Mouse (Mus musculus): ENCODE data around the gene Slc17a2. TPM values are rescaled to one million over a fixed set of nuclear protein-coding genes. Genes with fewer than 3 reads are reported as not detected.
"Not testable (repeated sequence)": the region's sequence is repeated elsewhere in the genome, so short reads cannot be mapped to it uniquely, and the experiment has no call there.

Gene Slc17a2
- polyA plus RNA-seq (2015; fragmentation: Nextera tagmentation; extraction: Ambion mirVana) = not detected in 2 replicates

DNA sequence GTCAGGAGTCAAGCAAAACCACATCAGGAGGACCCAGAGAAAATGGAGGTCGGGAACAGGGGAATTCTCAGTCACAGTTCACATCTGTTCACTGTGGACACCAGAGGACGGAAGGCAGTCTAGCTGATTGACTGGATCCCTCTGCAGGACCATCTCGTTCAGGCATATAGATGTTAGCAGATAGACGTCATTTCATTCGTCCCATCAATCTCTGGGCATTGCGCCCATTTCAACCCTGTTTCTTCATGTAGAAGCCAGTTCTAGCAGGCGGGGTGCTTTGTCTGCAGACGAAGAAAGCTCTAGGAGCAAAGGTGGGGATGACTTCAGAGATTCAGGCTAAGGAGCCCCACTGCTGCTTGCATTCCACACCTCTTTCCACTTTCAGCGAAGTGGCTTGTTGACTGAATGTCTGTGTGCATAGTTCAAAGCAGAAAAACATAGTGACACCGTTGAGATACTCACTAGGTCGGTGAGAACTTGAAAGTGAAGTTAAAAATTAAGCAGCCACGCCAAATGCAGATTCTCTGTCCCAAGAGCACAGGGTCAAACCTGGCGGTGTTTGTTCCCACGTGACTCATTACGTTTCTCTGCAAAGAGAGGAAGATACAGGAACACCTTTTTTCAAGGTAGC is at the start of gene Slc17a2:
Gene Slc17a2, plus strand, starts transcription at position 572 of the 631 bp plus-strand sequence.
- ATAC-seq (replicated peaks) = no peak
- Histone ChIP-seq H3K4me3 (no peak within 1 kb of the TSS), H3K9me3 (no peaks in the 10 kb centered on the region), H3K27ac (replicated peaks) (no peak within 1 kb of the TSS), H3K4me2 (replicated peaks) (no peak within 1 kb of the TSS), H3K4me1 (no peaks in the 10 kb centered on the region), H3K36me3 (no peaks in the 10 kb centered on the region), H3K9ac (replicated peaks) (no peak within 1 kb of the TSS), H3K27me3 (no peaks in the 10 kb centered on the region)
- 93% methylated on average over 15 of the region's 15 CpGs for WGBS

GRCm38 (mm10) chr13:23757211-23757773 is 49.5 kb upstream of the Slc17a2 start:
- peak overlapping the region; percentile 48 for H3K9ac ChIP-seq (replicated peaks)
- no peaks in the 10 kb centered on the region for H3K9me3 ChIP-seq
- under 1% methylated on average over 22 of the region's 23 CpGs for WGBS
- H3K36me3 ChIP-seq = no peaks in the 10 kb centered on the region
- peak overlapping the region; percentile 63 for H3K4me2 ChIP-seq (replicated peaks)
- H3K4me3 ChIP-seq = peak overlapping the region; percentile 42
- peaks cover 37% of the 10 kb centered on the region for H3K4me1 ChIP-seq
- no peaks in the 10 kb centered on the region for H3K27me3 ChIP-seq
- H3K27ac ChIP-seq (replicated peaks) = peak overlapping the region; percentile 90
- ATAC-seq (replicated peaks) = peak; percentile 0; the same call in 1 of the 2 replicates

- no peaks in the 10 kb centered on the region for H3K36me3 ChIP-seq
- WGBS = 43% methylated on average over 3 of the region's 3 CpGs
- H3K27ac ChIP-seq (replicated peaks) = no peak overlapping the region; the same call in 1 of the 2 replicates
- peaks cover 39% of the 10 kb centered on the region for H3K4me1 ChIP-seq
- H3K27me3 ChIP-seq = no peaks in the 10 kb centered on the region
- H3K9me3 ChIP-seq = no peaks in the 10 kb centered on the region
- no peak overlapping the region for H3K9ac ChIP-seq (replicated peaks)
- H3K4me3 ChIP-seq = no peak overlapping the region
- no peak for ATAC-seq (replicated peaks)
- no peak overlapping the region for H3K4me2 ChIP-seq (replicated peaks)
These were observed 48.9 kb upstream of the Slc17a2 start for GRCm38 (mm10) chr13:23757921-23758320.

DNA sequence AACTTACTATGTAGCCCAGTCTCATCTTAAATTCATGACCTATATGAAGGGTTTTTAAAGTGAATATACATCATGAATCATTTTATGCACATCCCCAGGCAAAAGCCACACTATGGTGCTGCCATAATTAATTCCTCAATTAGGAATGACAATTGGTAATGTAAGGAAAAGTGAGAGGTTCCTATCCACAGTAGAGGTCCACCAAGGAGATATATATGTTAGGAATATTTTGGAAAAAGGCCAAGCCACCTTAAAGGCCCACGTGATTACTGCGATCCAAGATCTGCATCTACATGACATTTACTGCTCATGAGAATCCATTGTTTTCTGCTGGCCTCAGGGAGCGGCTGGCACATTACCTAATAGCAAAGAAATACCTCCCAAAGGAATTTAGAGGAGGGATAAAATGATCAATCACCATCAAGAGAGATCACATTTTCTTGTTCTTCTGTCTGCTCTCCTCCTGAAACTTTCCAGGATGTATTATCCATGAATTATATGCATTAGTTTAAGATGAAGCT is 47.5 kb upstream of the Slc17a2 start:
- 76% methylated on average over 3 of the region's 3 CpGs for WGBS
- H3K9me3 ChIP-seq = no peaks in the 10 kb centered on the region
- no peak overlapping the region for H3K4me3 ChIP-seq
- no peak overlapping the region for H3K4me2 ChIP-seq (replicated peaks)
- H3K9ac ChIP-seq (replicated peaks) = no peak overlapping the region
- ATAC-seq (replicated peaks) = no peak
- no peaks in the 10 kb centered on the region for H3K27me3 ChIP-seq
- H3K36me3 ChIP-seq = no peaks in the 10 kb centered on the region
- H3K27ac ChIP-seq (replicated peaks) = no peak overlapping the region
- H3K4me1 ChIP-seq = peaks cover 45% of the 10 kb centered on the region

DNA sequence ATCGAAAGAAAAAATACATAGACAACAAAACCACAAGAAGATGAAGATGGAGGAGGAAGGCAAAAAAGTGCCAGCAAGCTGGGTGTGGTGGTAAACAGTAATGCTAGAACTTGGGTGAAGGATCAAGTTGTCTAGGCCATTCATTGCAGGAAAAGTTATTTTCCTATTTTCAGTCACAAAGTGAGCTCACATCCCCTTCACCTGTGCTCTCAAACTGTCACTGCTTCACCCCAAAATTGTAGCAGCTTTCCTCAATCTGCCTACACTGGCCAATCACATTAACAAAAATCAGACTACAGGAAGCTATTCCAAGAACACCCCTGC is 46.9 kb upstream of the Slc17a2 start:
- Histone ChIP-seq H3K9me3 (no peaks in the 10 kb centered on the region), H3K27ac (replicated peaks) (peak overlapping the region; percentile 92), H3K36me3 (no peaks in the 10 kb centered on the region), H3K4me2 (replicated peaks) (peak overlapping the region; percentile 81), H3K27me3 (no peaks in the 10 kb centered on the region), H3K4me1 (peaks cover 48% of the 10 kb centered on the region), H3K9ac (replicated peaks) (no peak overlapping the region), H3K4me3 (peak overlapping the region; percentile 58)
- ATAC-seq (replicated peaks) = no peak
- 74% methylated on average over 1 of the region's 1 CpGs for WGBS

DNA sequence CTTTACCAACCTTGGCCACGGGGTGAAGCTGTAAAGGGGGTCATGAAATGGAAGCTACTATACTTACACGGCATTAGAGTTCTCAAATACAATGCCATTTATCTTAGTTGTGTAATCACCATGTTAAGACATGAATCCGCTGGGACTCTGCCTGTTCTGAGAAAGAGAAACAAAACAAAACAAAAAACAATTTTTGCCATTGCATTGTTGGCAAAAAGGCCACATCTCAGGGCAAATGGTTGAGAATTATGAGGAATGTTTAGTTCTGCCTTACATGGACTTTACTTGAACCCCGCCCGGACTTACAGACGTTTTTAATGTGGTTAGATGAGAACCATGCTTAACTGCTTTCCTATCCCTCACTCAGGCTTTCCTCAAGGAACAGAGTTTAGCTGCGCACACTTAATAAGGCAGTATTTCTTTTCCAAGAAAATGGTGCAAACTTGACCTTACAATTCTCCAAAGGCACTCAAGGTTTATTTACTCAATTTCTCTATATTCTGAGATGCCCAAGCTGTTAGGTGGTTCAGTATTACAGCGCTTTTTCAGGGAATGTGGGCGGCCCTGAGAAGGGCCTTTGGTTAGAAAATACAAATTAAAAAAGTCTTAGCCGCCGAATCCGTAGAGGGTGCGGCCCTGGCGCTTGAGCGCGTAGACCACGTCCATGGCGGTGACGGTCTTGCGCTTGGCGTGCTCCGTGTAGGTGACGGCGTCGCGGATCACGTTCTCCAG is 46.4 kb upstream of the Slc17a2 start:
- WGBS = 2% methylated on average over 22 of the region's 27 CpGs
- peak; percentile 12 for ATAC-seq (replicated peaks)
- H3K4me3 ChIP-seq = peak overlapping the region; percentile 58

GRCm38 (mm10) chr13:23760972-23761864 is 45.6 kb upstream of the Slc17a2 start, which contains the start of gene Hist1h4a:
TSS of gene Hist1h4a (minus strand) at chr13:23761230.
- Histone ChIP-seq H3K4me3 (peak within 1 kb of the TSS; percentile 58), H3K4me2 (replicated peaks) (peak within 1 kb of the TSS; percentile 81), H3K27me3 (no peaks in the 10 kb centered on the region), H3K4me1 (peaks cover 45% of the 10 kb centered on the region), H3K9me3 (no peaks in the 10 kb centered on the region), H3K27ac (replicated peaks) (peak within 1 kb of the TSS; percentile 92), H3K9ac (replicated peaks) (peak within 1 kb of the TSS; percentile 53), H3K36me3 (no peaks in the 10 kb centered on the region)
- under 1% methylated on average over 70 of the region's 72 CpGs for WGBS
- peak; percentile 71 for ATAC-seq (replicated peaks)

More for the DNA sequence above, 46.4 kb upstream of the Slc17a2 start:
- Histone ChIP-seq H3K9ac (replicated peaks) (peak overlapping the region; percentile 53), H3K4me1 (peaks cover 48% of the 10 kb centered on the region), H3K27ac (replicated peaks) (peak overlapping the region; percentile 92), H3K4me2 (replicated peaks) (peak overlapping the region; percentile 81), H3K9me3 (no peaks in the 10 kb centered on the region), H3K36me3 (no peaks in the 10 kb centered on the region), H3K27me3 (no peaks in the 10 kb centered on the region)

DNA sequence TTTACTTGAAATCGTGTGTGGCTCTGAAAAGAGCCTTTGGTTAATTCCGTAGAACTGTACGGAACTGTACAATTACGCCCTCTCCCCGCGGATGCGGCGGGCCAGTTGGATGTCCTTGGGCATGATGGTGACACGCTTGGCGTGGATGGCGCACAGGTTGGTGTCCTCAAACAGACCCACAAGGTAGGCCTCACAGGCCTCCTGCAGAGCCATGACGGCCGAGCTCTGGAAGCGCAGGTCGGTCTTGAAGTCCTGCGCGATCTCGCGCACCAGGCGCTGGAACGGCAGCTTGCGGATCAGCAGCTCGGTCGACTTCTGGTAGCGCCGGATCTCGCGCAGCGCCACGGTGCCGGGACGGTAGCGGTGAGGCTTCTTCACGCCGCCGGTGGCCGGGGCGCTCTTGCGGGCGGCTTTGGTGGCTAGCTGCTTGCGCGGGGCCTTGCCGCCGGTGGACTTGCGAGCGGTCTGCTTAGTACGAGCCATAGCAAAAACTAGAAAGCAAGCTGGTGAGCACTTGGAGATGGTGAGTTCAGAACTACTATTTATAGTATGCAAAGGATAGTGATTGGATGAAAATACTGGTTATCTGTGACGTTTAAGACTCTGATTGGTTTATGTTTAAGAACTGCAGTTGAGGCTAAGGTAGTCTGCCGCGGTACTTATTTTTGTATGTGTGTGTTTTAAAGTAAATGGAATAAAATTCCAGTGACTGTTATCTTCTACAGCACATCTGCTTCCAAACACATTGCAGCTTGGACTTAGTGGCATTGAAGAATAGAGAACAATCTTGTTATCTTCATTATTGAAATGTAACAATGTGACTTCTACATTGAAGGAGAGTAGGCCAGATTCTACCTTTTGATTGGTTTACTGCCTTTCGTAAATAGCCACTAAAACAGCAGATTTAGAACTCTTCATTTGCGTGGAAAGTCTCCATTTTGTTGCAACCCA is 44.6 kb upstream of the Slc17a2 start, which contains the start of gene Hist1h3a:
Gene Hist1h3a, minus strand, starts transcription at position 516 of the 951 bp plus-strand sequence.
- WGBS = under 1% methylated on average over 42 of the region's 52 CpGs
- peak within 1 kb of the TSS; percentile 58 for H3K4me3 ChIP-seq
- H3K27me3 ChIP-seq, H3K9me3 ChIP-seq, H3K36me3 ChIP-seq: not testable (repeated sequence)
- H3K4me1 ChIP-seq = peaks cover 45% of the 10 kb centered on the region
- peak within 1 kb of the TSS; percentile 72 for H3K9ac ChIP-seq (replicated peaks)
- ATAC-seq (replicated peaks) = peak; percentile 72
- H3K4me2 ChIP-seq (replicated peaks) = peak within 1 kb of the TSS; percentile 81
- peak within 1 kb of the TSS; percentile 92 for H3K27ac ChIP-seq (replicated peaks)

DNA sequence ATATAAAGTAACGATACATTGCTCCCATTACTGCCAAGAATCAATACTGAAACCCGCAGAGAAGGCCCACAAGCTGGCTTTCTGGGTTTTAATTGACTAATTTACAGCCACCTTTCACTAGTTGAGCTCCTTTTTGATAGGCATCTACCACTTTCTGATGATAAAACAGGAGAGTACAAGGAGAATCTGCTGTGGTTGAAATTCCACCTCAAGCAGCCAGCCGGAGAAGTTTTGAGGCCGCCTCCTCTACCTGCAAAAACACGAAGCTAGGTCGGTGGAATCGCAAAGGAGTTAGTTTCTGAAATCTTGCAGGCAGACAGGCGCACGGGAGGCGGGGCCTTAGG is 43.6 kb upstream of the Slc17a2 start:
- under 1% methylated on average over 10 of the region's 10 CpGs for WGBS
- Histone ChIP-seq H3K36me3 (no peaks in the 10 kb centered on the region), H3K9ac (replicated peaks) (peak overlapping the region; percentile 72), H3K27me3 (no peaks in the 10 kb centered on the region), H3K4me2 (replicated peaks) (peak overlapping the region; percentile 81), H3K4me1 (peaks cover 36% of the 10 kb centered on the region), H3K9me3 (no peaks in the 10 kb centered on the region), H3K27ac (replicated peaks) (peak overlapping the region; percentile 92), H3K4me3 (peak overlapping the region; percentile 58)
- ATAC-seq (replicated peaks) = no peak

- peak within 1 kb of the TSS; percentile 58 for H3K4me3 ChIP-seq
- 2% methylated on average over 34 of the region's 34 CpGs for WGBS
- H3K4me2 ChIP-seq (replicated peaks) = peak within 1 kb of the TSS; percentile 81
- H3K9ac ChIP-seq (replicated peaks) = peak within 1 kb of the TSS; percentile 72
- peak; percentile 72 for ATAC-seq (replicated peaks)
- H3K27ac ChIP-seq (replicated peaks) = peak within 1 kb of the TSS; percentile 92
- H3K36me3 ChIP-seq = no peaks in the 10 kb centered on the region
- H3K4me1 ChIP-seq = peaks cover 36% of the 10 kb centered on the region
- no peaks in the 10 kb centered on the region for H3K27me3 ChIP-seq
- no peaks in the 10 kb centered on the region for H3K9me3 ChIP-seq
These were observed 43.0 kb upstream of the Slc17a2 start, which contains the start of gene Hist1h1a for GRCm38 (mm10) chr13:23763586-23764323. TSS of gene Hist1h1a (plus strand) at chr13:23763666.

All from forebrain, embryonic 15.5 days (tissue).